Mouse (Mus musculus) G1E (cell line): ENCODE results near the gene Samd10. TPM values are rescaled to one million over a fixed set of nuclear protein-coding genes. Genes with fewer than 3 reads are reported as not detected.

Source experiments
- ATAC-seq: 2 replicates; pipeline ENCODE4 v1.8.0; 2016; ENCODE audit warnings: mild to moderate bottlenecking; ENCODE audit not compliant: insufficient number of reproducible peaks, poor library complexity, low FRiP score, severe bottlenecking; ENCODE audit errors: extremely low read depth
- DNase-seq: peaks from one replicate; pipeline ENCODE4 v3.0.0; 2012; ENCODE audit warnings: low spot score
- H3K27me3 ChIP-seq: 2 replicates; pipeline ENCODE4 v1.6.1; 2012; ENCODE audit warnings: mild to moderate bottlenecking, low read length, inconsistent platforms; ENCODE audit not compliant: insufficient read depth
- H3K36me3 ChIP-seq: replicated peaks from 2 replicates; pipeline ENCODE3; 2012; ENCODE audit warnings: mild to moderate bottlenecking, inconsistent platforms
- H3K4me1 ChIP-seq: 2 replicates; pipeline ENCODE4 v1.6.1; 2012; ENCODE audit warnings: low read depth, low read length, inconsistent platforms, mixed read lengths; ENCODE audit not compliant: insufficient read depth
- H3K4me3 ChIP-seq: 2 replicates; pipeline ENCODE4 v1.5.1; 2012; ENCODE audit warnings: low read depth, mild to moderate bottlenecking, inconsistent platforms, low read length, moderate library complexity, mixed read lengths
- H3K9me3 ChIP-seq: replicated peaks from 2 replicates; pipeline ENCODE4 v1.6.1; 2012; ENCODE audit warnings: inconsistent platforms
- CTCF ChIP-seq: IDR thresholded peaks from 2 replicates; pipeline ENCODE4 v1.5.1; 2012; ENCODE audit warnings: low read depth, low read length, inconsistent platforms, mixed read lengths
- GATA1 ChIP-seq: IDR thresholded peaks from 2 replicates; pipeline ENCODE4 v1.6.1; 2012; ENCODE audit warnings: borderline replicate concordance, low read length, inconsistent platforms, mixed read lengths
- GATA2 ChIP-seq: IDR thresholded peaks from 2 replicates; pipeline ENCODE4 v1.6.1; 2012; ENCODE audit warnings: low read depth, low read length, inconsistent platforms, borderline replicate concordance
- POLR2AphosphoS5 ChIP-seq: IDR thresholded peaks from 2 replicates; pipeline ENCODE4 v1.6.1; 2012; ENCODE audit warnings: low read depth, low read length, inconsistent platforms; ENCODE audit not compliant: insufficient replicate concordance
- TAL1 ChIP-seq: conservative IDR thresholded peaks from 2 replicates; pipeline ENCODE4 v1.6.1; 2012; ENCODE audit warnings: low read depth, low read length, inconsistent platforms, mixed read lengths
- polyA plus RNA-seq: library from polyadenylated mRNA; stranded (reverse); fragments of >175 nt; gene quantifications from 2 replicates; pipeline ENCODE4 v1.2.3, GENCODE M21; 2012
- total RNA-seq, 2 experiments: library from RNA; stranded (forward) in 1 of 2; stranded (reverse) in 1 of 2; fragments of 200-1000 nt in 1 of 2; fragments of >200 nt in 1 of 2; fragmentation: Nextera tagmentation in 1 of 2; gene quantifications; 2 replicates each; pipeline ENCODE4 v1.2.3; 2014 to 2017

Gene Samd10
- total and polyA plus RNA-seq, 3 experiments: 2.5 to 10.6 (median 7.6) TPM

- H3K27me3 ChIP-seq: no peaks in the 10 kb centered on the region
- H3K9me3 ChIP-seq: no peaks in the 10 kb centered on the region
- no peak overlapping the region for H3K4me3 ChIP-seq
- DNase-seq: no peak
- TF ChIP-seq TAL1 (no peak), POLR2AphosphoS5 (no peak), GATA2 (no peak), CTCF (no peak), GATA1 (no peak)
- H3K4me1 ChIP-seq: peaks cover 54% of the 10 kb centered on the region
- H3K36me3 ChIP-seq: peaks cover 82% of the 10 kb centered on the region
- ATAC-seq: no peak
Measured at GRCm38 (mm10) chr2:181588229-181588780, 10.7 kb downstream of the Samd10 start.

DNA sequence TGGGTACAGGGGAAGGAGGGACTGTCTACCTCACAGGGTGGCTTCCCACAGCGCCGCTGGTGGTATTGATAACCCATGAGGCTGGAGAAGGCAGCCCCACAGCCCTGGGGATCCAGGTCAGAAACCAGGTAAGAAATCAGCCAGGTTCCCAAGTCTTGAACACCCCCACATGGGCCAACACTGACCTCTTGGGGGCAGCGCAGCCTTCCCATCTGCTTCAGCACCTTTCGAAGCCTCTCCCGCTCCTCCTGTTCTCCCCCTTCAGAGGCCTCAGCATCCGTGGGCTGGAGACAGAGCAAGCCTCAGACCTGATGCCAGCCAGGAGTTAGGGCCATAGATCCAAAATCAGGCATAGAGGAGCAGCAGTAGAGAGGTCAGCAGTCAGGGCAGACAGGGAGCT is 11.2 kb downstream of the Samd10 start:
- no peak for TF ChIP-seq CTCF
- no peak for TF ChIP-seq GATA2
- no peak for TF ChIP-seq POLR2AphosphoS5
- TF ChIP-seq TAL1: no peak
- TF ChIP-seq GATA1: no peak
- peaks cover 87% of the 10 kb centered on the region for H3K36me3 ChIP-seq

DNA sequence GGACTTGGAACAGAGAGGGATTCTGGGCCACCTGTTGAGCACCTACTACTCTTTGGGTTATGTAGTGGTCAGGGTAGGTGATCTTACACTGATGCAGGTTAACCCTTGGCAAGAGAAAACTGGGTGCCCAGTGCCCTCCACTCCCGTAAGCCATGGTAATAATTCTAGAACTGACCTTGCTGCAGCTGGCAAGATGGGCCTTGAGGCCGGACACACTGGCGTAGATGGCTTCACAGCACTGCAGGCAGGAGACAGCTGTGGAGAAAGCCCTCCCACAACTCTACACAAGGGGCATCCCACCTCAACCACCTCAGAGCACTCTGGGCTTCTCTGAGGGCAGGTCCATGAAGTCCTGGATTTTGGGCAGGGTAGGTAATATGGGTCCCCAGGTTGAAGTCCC is 12.9 kb downstream of the Samd10 start:
- DNase-seq (no peak), ATAC-seq (no peak)
- Histone ChIP-seq H3K4me1 (peaks cover 53% of the 10 kb centered on the region), H3K36me3 (peaks cover 88% of the 10 kb centered on the region), H3K27me3 (no peaks in the 10 kb centered on the region), H3K9me3 (no peaks in the 10 kb centered on the region), H3K4me3 (no peak overlapping the region)
- TF ChIP-seq TAL1 (no peak), GATA2 (no peak), POLR2AphosphoS5 (no peak), CTCF (no peak), GATA1 (no peak)

More for the DNA sequence above, 11.2 kb downstream of the Samd10 start:
- no peak for ATAC-seq
- Histone ChIP-seq H3K9me3 (no peaks in the 10 kb centered on the region), H3K4me3 (no peak overlapping the region), H3K27me3 (no peaks in the 10 kb centered on the region), H3K4me1 (peaks cover 52% of the 10 kb centered on the region)
- no peak for DNase-seq

GRCm38 (mm10) chr2:181585506-181585905 is 13.5 kb downstream of the Samd10 start:
- Histone ChIP-seq H3K4me1 (peaks cover 53% of the 10 kb centered on the region), H3K36me3 (peaks cover 82% of the 10 kb centered on the region)
- TF ChIP-seq GATA1 (no peak), CTCF (no peak), POLR2AphosphoS5 (no peak), TAL1 (no peak), GATA2 (no peak)

GRCm38 (mm10) chr2:181584411-181584942 is 14.5 kb downstream of the Samd10 start, which contains the start of gene Uckl1:
Uckl1 (minus strand) TSS chr2:181584892.
- H3K27me3 ChIP-seq: no peaks in the 10 kb centered on the region
- H3K36me3 ChIP-seq: peaks cover 80% of the 10 kb centered on the region
- ATAC-seq (no peak), DNase-seq (no peak)
- H3K4me1 ChIP-seq: peaks cover 56% of the 10 kb centered on the region
- no peak within 1 kb of the TSS for H3K4me3 ChIP-seq
- TF ChIP-seq TAL1 (no peak), GATA2 (no peak), POLR2AphosphoS5 (no peak), CTCF (no peak), GATA1 (no peak; the same call in 1 of the 2 replicates)
- no peaks in the 10 kb centered on the region for H3K9me3 ChIP-seq

More at GRCm38 (mm10) chr2:181585506-181585905, 13.5 kb downstream of the Samd10 start:
- H3K4me3 ChIP-seq: no peak overlapping the region
- no peak for DNase-seq
- no peaks in the 10 kb centered on the region for H3K9me3 ChIP-seq
- no peak for ATAC-seq
- no peaks in the 10 kb centered on the region for H3K27me3 ChIP-seq

- H3K36me3 ChIP-seq: peaks cover 80% of the 10 kb centered on the region
- no peaks in the 10 kb centered on the region for H3K27me3 ChIP-seq
- peaks cover 62% of the 10 kb centered on the region for H3K4me1 ChIP-seq
- no peaks in the 10 kb centered on the region for H3K9me3 ChIP-seq
- no peak for TF ChIP-seq POLR2AphosphoS5
- TF ChIP-seq TAL1: no peak
- TF ChIP-seq CTCF: no peak
- no peak for TF ChIP-seq GATA1
- TF ChIP-seq GATA2: no peak
- DNase-seq: no peak
- ATAC-seq: no peak
- H3K4me3 ChIP-seq: no peak overlapping the region
Measured at GRCm38 (mm10) chr2:181583460-181584257, 15.4 kb downstream of the Samd10 start.
